Mouse (Mus musculus) G1E (cell line): ENCODE data around the gene Mob2. TPM values are rescaled to one million over a fixed set of nuclear protein-coding genes. Genes with fewer than 3 reads are reported as not detected.

Source experiments
- ATAC-seq: 2 replicates; pipeline ENCODE4 v1.8.0; 2016; ENCODE audit warnings: mild to moderate bottlenecking; ENCODE audit not compliant: insufficient number of reproducible peaks, poor library complexity, low FRiP score, severe bottlenecking; ENCODE audit errors: extremely low read depth
- DNase-seq: peaks from one replicate; pipeline ENCODE4 v3.0.0; 2012; ENCODE audit warnings: low spot score
- H3K27me3 ChIP-seq: 2 replicates; pipeline ENCODE4 v1.6.1; 2012; ENCODE audit warnings: mild to moderate bottlenecking, low read length, inconsistent platforms; ENCODE audit not compliant: insufficient read depth
- H3K36me3 ChIP-seq: replicated peaks from 2 replicates; pipeline ENCODE3; 2012; ENCODE audit warnings: mild to moderate bottlenecking, inconsistent platforms
- H3K4me1 ChIP-seq: 2 replicates; pipeline ENCODE4 v1.6.1; 2012; ENCODE audit warnings: low read depth, low read length, inconsistent platforms, mixed read lengths; ENCODE audit not compliant: insufficient read depth
- H3K4me3 ChIP-seq: 2 replicates; pipeline ENCODE4 v1.5.1; 2012; ENCODE audit warnings: low read depth, mild to moderate bottlenecking, inconsistent platforms, low read length, moderate library complexity, mixed read lengths
- H3K9me3 ChIP-seq: replicated peaks from 2 replicates; pipeline ENCODE4 v1.6.1; 2012; ENCODE audit warnings: inconsistent platforms
- CTCF ChIP-seq: IDR thresholded peaks from 2 replicates; pipeline ENCODE4 v1.5.1; 2012; ENCODE audit warnings: low read depth, low read length, inconsistent platforms, mixed read lengths
- GATA1 ChIP-seq: IDR thresholded peaks from 2 replicates; pipeline ENCODE4 v1.6.1; 2012; ENCODE audit warnings: borderline replicate concordance, low read length, inconsistent platforms, mixed read lengths
- GATA2 ChIP-seq: IDR thresholded peaks from 2 replicates; pipeline ENCODE4 v1.6.1; 2012; ENCODE audit warnings: low read depth, low read length, inconsistent platforms, borderline replicate concordance
- POLR2AphosphoS5 ChIP-seq: IDR thresholded peaks from 2 replicates; pipeline ENCODE4 v1.6.1; 2012; ENCODE audit warnings: low read depth, low read length, inconsistent platforms; ENCODE audit not compliant: insufficient replicate concordance
- TAL1 ChIP-seq: conservative IDR thresholded peaks from 2 replicates; pipeline ENCODE4 v1.6.1; 2012; ENCODE audit warnings: low read depth, low read length, inconsistent platforms, mixed read lengths
- polyA plus RNA-seq: library from polyadenylated mRNA; stranded (reverse); fragments of >175 nt; gene quantifications from 2 replicates; pipeline ENCODE4 v1.2.3, GENCODE M21; 2012
- total RNA-seq, 2 experiments: library from RNA; stranded (forward) in 1 of 2; stranded (reverse) in 1 of 2; fragments of 200-1000 nt in 1 of 2; fragments of >200 nt in 1 of 2; fragmentation: Nextera tagmentation in 1 of 2; gene quantifications; 2 replicates each; pipeline ENCODE4 v1.2.3; 2014 to 2017

Mob2 gene
- total and polyA plus RNA-seq, 3 experiments, result 23.3 to 36.3 (median 33.9) TPM

DNA sequence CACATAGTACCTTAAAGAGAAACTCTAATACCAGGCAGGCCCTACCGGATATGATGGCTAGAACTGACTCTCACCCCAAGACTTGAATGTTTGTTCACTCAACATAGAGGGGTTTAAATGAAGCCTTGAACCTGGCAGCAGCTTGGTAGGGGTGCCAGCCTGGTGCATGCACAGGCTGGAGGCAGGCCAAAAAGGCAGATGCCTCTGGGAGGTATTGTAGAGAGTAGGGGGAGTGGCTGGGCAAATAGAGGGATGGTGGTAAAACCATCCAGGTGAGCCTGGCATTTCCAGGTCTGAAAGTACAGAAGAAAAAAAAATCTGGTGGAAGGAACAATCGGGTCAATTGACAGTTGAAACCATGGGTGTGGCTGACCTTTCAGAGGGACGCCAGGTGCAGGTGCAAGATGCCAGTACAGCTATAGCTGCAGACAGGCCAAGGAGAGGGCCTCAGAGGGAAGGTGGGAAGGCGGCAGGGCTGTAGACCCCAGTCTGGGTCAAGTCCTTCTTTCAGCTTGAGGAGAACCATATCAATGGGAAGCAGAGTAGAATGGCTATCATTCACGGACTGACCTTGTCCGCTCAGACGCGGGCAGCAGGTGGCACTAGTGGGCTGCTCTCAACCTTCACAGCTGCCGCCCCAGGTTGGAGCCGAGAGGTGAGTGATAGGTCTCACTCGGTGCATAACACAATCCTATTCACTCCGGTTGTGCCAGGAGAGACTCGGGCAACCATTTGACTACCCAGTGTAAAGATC lies 9.8 kb upstream of the Mob2 start:
- peaks cover 48% of the 10 kb centered on the region for H3K27me3 ChIP-seq
- H3K4me1 ChIP-seq, result 0 out of 2 replicates have a peak, but pooled peaks cover 2% of the 10 kb centered on the region
- H3K4me3 ChIP-seq, result no peak overlapping the region
- TF ChIP-seq CTCF (peak; percentile 19; the same call in 1 of the 2 replicates), GATA1 (no peak)
- no peak for ATAC-seq
- peak; percentile 28 for DNase-seq
- H3K9me3 ChIP-seq, result no peaks in the 10 kb centered on the region
- H3K36me3 ChIP-seq, result no peaks in the 10 kb centered on the region

DNA sequence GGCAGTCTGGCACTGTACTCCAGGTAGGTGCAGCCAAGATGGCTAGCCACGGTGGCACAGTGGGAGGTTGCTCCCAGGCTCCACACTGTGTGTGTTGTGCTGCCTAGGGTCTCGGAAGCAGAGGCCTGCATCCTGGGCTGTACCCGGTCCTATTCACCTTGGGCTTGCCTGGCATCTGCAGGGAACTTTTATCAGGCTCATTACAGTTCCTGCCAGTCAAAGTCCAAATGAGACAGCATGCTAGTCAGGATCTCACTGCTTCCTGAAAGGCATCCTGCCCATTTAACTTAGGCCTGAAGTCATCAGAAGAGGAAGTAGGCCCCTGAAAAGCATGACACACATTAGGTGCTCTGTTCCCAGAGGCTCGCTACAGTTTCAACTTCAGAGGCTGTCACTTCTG lies 7.6 kb upstream of the Mob2 start:
- ATAC-seq, result no peak
- no peak overlapping the region for H3K4me3 ChIP-seq
- no peak for TF ChIP-seq POLR2AphosphoS5
- no peak for TF ChIP-seq GATA1
- TF ChIP-seq CTCF, result no peak
- TF ChIP-seq GATA2, result no peak
- no peak for TF ChIP-seq TAL1
- 0 out of 2 replicates have a peak, but pooled peaks cover 2% of the 10 kb centered on the region for H3K4me1 ChIP-seq
- no peak for DNase-seq
- no peaks in the 10 kb centered on the region for H3K9me3 ChIP-seq
- peaks cover 39% of the 10 kb centered on the region for H3K27me3 ChIP-seq
- H3K36me3 ChIP-seq, result no peaks in the 10 kb centered on the region

DNA sequence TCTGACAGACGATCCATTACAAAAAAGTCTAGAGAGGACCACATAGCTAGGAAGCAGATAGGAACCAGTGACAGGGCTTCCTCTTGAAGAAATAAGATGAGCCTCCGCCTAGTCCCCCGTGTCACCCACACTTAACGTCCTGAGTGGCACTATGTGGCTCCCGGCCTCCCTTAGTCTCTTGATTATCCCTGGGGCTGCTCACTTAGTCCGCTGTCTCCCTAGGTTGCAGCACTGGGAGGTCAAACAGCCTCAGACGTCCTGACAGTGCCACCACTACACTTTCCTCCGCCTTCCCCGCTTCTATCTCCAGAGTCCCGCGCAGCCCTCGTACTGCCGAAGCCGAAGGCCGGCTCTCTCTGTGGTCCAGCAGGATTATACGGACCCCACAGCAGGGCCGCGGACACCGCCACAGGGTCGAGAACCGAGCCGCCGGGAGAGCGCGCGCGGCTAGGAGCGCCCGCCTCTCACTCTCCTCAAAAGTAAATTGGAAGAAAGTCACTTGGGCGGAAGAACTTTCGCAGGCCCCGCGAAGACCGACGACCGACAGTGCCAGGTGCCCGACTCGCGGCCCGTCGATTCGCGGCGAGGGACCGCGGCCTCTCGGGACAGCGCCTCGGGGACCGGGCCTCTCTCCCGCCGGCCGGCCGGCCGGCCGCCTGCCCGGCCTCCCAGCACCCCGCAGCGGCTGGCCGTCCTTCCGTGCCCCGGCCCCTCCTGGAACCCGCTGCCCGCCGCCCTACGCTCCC lies 507 bp downstream of the Mob2 start:
- TF ChIP-seq POLR2AphosphoS5 (no peak), GATA2 (no peak), TAL1 (no peak), CTCF (no peak), GATA1 (no peak)
- DNase-seq, result peak; percentile 28
- Histone ChIP-seq H3K4me1 (peaks cover 40% of the 10 kb centered on the region), H3K27me3 (peaks cover 3% of the 10 kb centered on the region; the same call in 1 of the 2 replicates), H3K4me3 (peak overlapping the region; percentile 89), H3K9me3 (no peaks in the 10 kb centered on the region), H3K36me3 (peaks cover 37% of the 10 kb centered on the region)
- no peak for ATAC-seq

DNA sequence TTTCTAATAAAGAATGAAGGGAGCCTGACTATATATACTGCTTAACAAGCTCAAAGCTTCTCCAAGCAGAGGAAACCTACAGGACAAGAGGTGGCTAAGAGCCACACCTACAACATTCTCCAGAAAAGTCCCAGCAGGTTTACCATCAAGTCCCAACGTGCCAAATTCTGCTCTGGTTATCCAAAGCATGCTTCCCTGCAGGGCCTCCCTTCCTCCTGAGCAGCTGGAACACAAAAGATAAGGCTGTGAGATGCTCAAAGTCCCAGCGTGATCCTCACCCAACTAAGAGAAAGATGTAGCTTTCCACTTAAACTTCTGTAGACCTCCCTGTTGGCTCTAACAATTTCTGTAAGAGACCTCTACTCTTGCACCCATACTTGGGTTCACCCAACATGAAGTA lies 1.8 kb downstream of the Mob2 start:
- TF ChIP-seq POLR2AphosphoS5, result no peak
- TF ChIP-seq TAL1, result no peak
- TF ChIP-seq CTCF, result no peak
- no peak for TF ChIP-seq GATA1
- no peak for TF ChIP-seq GATA2
- H3K4me3 ChIP-seq, result no peak overlapping the region
- H3K9me3 ChIP-seq, result no peaks in the 10 kb centered on the region
- no peaks in the 10 kb centered on the region for H3K27me3 ChIP-seq
- H3K36me3 ChIP-seq, result peaks cover 49% of the 10 kb centered on the region
- H3K4me1 ChIP-seq, result peaks cover 41% of the 10 kb centered on the region
- ATAC-seq (no peak), DNase-seq (no peak)

DNA sequence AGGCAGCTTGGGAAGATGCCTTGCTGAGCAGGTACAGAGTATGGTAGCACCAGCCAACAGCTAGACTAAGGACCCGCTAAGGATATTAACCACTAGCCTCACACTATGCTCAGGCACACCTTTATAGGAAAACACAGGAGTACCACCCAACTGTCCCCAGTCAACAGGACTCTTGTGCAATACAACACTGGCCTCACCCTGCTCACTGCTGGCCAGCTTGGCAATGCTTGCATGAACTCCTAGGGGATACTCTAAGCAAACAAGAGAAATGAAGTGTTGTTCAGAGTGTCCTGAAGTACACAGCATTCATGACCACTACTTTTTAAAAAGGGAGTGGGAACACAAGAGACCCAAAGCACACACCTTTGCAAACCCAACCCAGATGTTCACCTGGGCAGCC lies 3.7 kb downstream of the Mob2 start:
- H3K27me3 ChIP-seq, result no peaks in the 10 kb centered on the region
- H3K4me1 ChIP-seq, result peaks cover 41% of the 10 kb centered on the region
- H3K4me3 ChIP-seq, result no peak overlapping the region
- no peak for ATAC-seq
- H3K9me3 ChIP-seq, result no peaks in the 10 kb centered on the region
- peaks cover 65% of the 10 kb centered on the region for H3K36me3 ChIP-seq
- DNase-seq, result no peak
- TF ChIP-seq CTCF (no peak), POLR2AphosphoS5 (no peak), TAL1 (no peak), GATA1 (no peak), GATA2 (no peak)

DNA sequence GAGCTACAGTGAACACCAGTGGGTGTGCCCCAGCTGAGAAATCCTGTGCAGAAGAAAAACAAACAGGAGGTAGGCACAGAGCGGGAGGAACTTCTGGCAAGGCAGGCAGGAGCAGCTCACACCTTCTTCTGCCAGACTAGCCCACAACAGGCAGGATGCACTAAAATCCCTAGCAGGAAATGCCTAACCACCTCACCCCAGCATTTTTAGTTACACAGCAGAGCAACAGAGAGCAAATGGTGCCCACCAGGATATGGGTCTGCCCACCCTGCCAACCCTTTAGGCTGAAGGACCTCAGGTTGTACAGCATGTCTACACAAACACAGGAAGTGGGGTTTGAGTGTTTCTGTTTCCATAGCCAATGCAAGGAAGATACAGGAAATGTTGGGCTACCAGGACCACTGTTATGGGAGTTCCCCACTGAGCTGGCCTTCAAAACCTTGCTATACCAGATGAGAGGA lies 4.2 kb downstream of the Mob2 start:
- no peak for ATAC-seq
- no peak for DNase-seq
- peaks cover 37% of the 10 kb centered on the region for H3K4me1 ChIP-seq
- H3K36me3 ChIP-seq, result peaks cover 70% of the 10 kb centered on the region
- H3K9me3 ChIP-seq, result no peaks in the 10 kb centered on the region
- no peak overlapping the region for H3K4me3 ChIP-seq
- H3K27me3 ChIP-seq, result no peaks in the 10 kb centered on the region
- no peak for TF ChIP-seq TAL1
- TF ChIP-seq GATA2, result no peak
- no peak for TF ChIP-seq POLR2AphosphoS5
- TF ChIP-seq GATA1, result no peak
- no peak for TF ChIP-seq CTCF
